Mouse (Mus musculus): Measurements from ENCODE around the gene Smox.

- TF ChIP-seq CTCF (IDR thresholded peaks at IDR 0.05; ENCODE audit: control insufficient read depth, insufficient read depth, low read length) (no peak; the same call in 1 of the 2 replicates), POLR2A (IDR thresholded peaks at IDR 0.05; ENCODE audit: borderline replicate concordance, control insufficient read depth, low read depth, low read length) (no peak)
Measured at GRCm38 (mm10) chr2:131542531-131542930, 51.2 kb downstream of the Smox start.

Data from bone marrow, adult 2 months (tissue).